Mouse (Mus musculus) MEL (cell line): ENCODE data around the gene Serping1. TPM values are rescaled to one million over a fixed set of nuclear protein-coding genes. Genes with fewer than 3 reads are reported as not detected.

Source experiments
- DNase-seq: peaks from one replicate; pipeline ENCODE4 v3.0.0; 2011; ENCODE audit warnings: low read depth, low spot score
- H3K27ac ChIP-seq: 2 replicates; pipeline ENCODE4 v1.5.1; 2012; ENCODE audit warnings: low read depth, mild to moderate bottlenecking, control low read depth, low read length, moderate library complexity; ENCODE audit not compliant: control insufficient read depth
- H3K27me3 ChIP-seq, 2 experiments: fragments of 150-350 bp in 1 of 2; sonication (generic) in 1 of 2; 2 replicates each; pipeline ENCODE4 v1.6.1; 2012; ENCODE audit warnings: low read length in 2 of 2, mild to moderate bottlenecking in 2 of 2, improper control_type of control experiment in 1 of 2, moderate library complexity in 1 of 2; ENCODE audit not compliant: insufficient read depth in 2 of 2, control insufficient read depth in 1 of 2
- H3K36me3 ChIP-seq, 2 experiments: 2 replicates each; pipeline ENCODE4 v1.6.1; 2012 to 2014; ENCODE audit warnings: low read length in 2 of 2, improper control_type of control experiment in 1 of 2, inconsistent platforms in 1 of 2, mild to moderate bottlenecking in 1 of 2; ENCODE audit not compliant: insufficient read depth in 2 of 2, control insufficient read depth in 1 of 2
- H3K4me1 ChIP-seq, 2 experiments: fragments of 150-350 bp in 1 of 2; sonication (generic) in 1 of 2; 2 replicates each; pipeline ENCODE4 v1.6.1; 2012; ENCODE audit warnings: low read length in 2 of 2, improper control_type of control experiment in 1 of 2, mild to moderate bottlenecking in 1 of 2; ENCODE audit not compliant: insufficient read depth in 2 of 2, control insufficient read depth in 1 of 2
- H3K4me3 ChIP-seq, 2 experiments: fragments of 150-350 bp in 1 of 2; sonication (generic) in 1 of 2; 2 replicates each; pipeline ENCODE4 v1.5.1; 2012; ENCODE audit warnings: low read depth in 2 of 2, low read length in 2 of 2, mild to moderate bottlenecking in 2 of 2, moderate library complexity in 2 of 2, control low read depth in 1 of 2, improper control_type of control experiment in 1 of 2; ENCODE audit not compliant: control insufficient read depth in 1 of 2, insufficient read depth in 1 of 2
- H3K79me2 ChIP-seq: 2 replicates; pipeline ENCODE4 v1.6.1; 2012; ENCODE audit warnings: mild to moderate bottlenecking, low read length, moderate library complexity; ENCODE audit not compliant: control insufficient read depth, poor library complexity, insufficient read depth
- H3K9ac ChIP-seq: 2 replicates; pipeline ENCODE4 v1.6.1; 2012; ENCODE audit warnings: low read depth, mild to moderate bottlenecking, control low read depth, low read length, moderate library complexity; ENCODE audit not compliant: control insufficient read depth, poor library complexity, severe bottlenecking
- H3K9me3 ChIP-seq: fragments of 150-350 bp; sonication (generic); replicated peaks from 2 replicates; pipeline ENCODE4 v1.6.1; 2012; ENCODE audit warnings: mild to moderate bottlenecking, low read length, improper control_type of control experiment, moderate library complexity; ENCODE audit not compliant: insufficient read depth
- BHLHE40 ChIP-seq: IDR thresholded peaks from 2 replicates; pipeline ENCODE4 v1.6.1; 2012; ENCODE audit warnings: low read depth, mild to moderate bottlenecking, inconsistent platforms, low read length, improper control_type of control experiment, borderline replicate concordance
- CHD1 ChIP-seq: IDR thresholded peaks from 2 replicates; pipeline ENCODE4 v1.6.1; 2012; ENCODE audit warnings: low read depth, mild to moderate bottlenecking, inconsistent platforms, low read length, improper control_type of control experiment
- CTCF ChIP-seq, 3 experiments: IDR thresholded peaks in 2 of 3; conservative IDR thresholded peaks in 1 of 3; 2 replicates each; pipeline ENCODE4 v1.5.1; 2011 to 2012; ENCODE audit warnings: low read length in 3 of 3, low read depth in 2 of 3, mild to moderate bottlenecking in 2 of 3, improper control_type of control experiment in 1 of 3, inconsistent platforms in 1 of 3, mixed read lengths in 1 of 3, moderate library complexity in 1 of 3; ENCODE audit not compliant: control insufficient read depth in 1 of 3, insufficient read depth in 1 of 3, poor library complexity in 1 of 3, severe bottlenecking in 1 of 3
- E2F4 ChIP-seq: IDR thresholded peaks from 2 replicates; pipeline ENCODE4 v1.6.1; 2011; ENCODE audit warnings: low read depth, low read length, improper control_type of control experiment, borderline replicate concordance
- ELF1 ChIP-seq: IDR thresholded peaks from 2 replicates; pipeline ENCODE4 v1.6.1; 2014; ENCODE audit warnings: low read depth, mild to moderate bottlenecking, inconsistent platforms, low read length, improper control_type of control experiment, moderate library complexity
- EP300 ChIP-seq, 2 experiments: IDR thresholded peaks; 2 replicates each; pipeline ENCODE4 v1.6.1; 2011; ENCODE audit warnings: improper control_type of control experiment in 2 of 2, low read length in 2 of 2, low read depth in 1 of 2, mild to moderate bottlenecking in 1 of 2
- GABPA ChIP-seq: IDR thresholded peaks from 2 replicates; pipeline ENCODE4 v1.6.1; 2012; ENCODE audit warnings: low read depth, mild to moderate bottlenecking, inconsistent platforms, low read length, improper control_type of control experiment, moderate library complexity
- GATA1 ChIP-seq: IDR thresholded peaks from 2 replicates; pipeline ENCODE4 v1.6.1; 2011; ENCODE audit warnings: low read depth, low read length, improper control_type of control experiment
- HCFC1 ChIP-seq: IDR thresholded peaks from 2 replicates; pipeline ENCODE4 v1.6.1; 2012; ENCODE audit warnings: low read depth, mild to moderate bottlenecking, inconsistent platforms, low read length, improper control_type of control experiment, moderate library complexity
- KAT2A ChIP-seq: conservative IDR thresholded peaks from 2 replicates; pipeline ENCODE4 v1.6.1; 2012; ENCODE audit warnings: low read depth, low read length, improper control_type of control experiment, inconsistent platforms
- MAX ChIP-seq: IDR thresholded peaks from 2 replicates; pipeline ENCODE4 v1.6.1; 2011; ENCODE audit warnings: low read length, improper control_type of control experiment
- MYC ChIP-seq: IDR thresholded peaks from 2 replicates; pipeline ENCODE4 v1.6.1; 2011; ENCODE audit warnings: low read depth, mild to moderate bottlenecking, low read length, improper control_type of control experiment, moderate library complexity
- POLR2A ChIP-seq, 2 experiments: IDR thresholded peaks; 2 replicates each; pipeline ENCODE4 v1.6.1; 2011 to 2012; ENCODE audit warnings: low read length in 2 of 2, mild to moderate bottlenecking in 2 of 2, control low read depth in 1 of 2, improper control_type of control experiment in 1 of 2, low read depth in 1 of 2, moderate library complexity in 1 of 2; ENCODE audit not compliant: control insufficient read depth in 1 of 2, insufficient read depth in 1 of 2, poor library complexity in 1 of 2
- RAD21 ChIP-seq: IDR thresholded peaks from 2 replicates; pipeline ENCODE4 v1.6.1; 2011; ENCODE audit warnings: mild to moderate bottlenecking, low read depth, low read length, improper control_type of control experiment
- RCOR1 ChIP-seq: IDR thresholded peaks from 2 replicates; pipeline ENCODE4 v1.6.1; 2012; ENCODE audit warnings: low read depth, mild to moderate bottlenecking, inconsistent platforms, low read length, improper control_type of control experiment
- TAL1 ChIP-seq: IDR thresholded peaks from 2 replicates; pipeline ENCODE4 v1.6.1; 2012; ENCODE audit warnings: mild to moderate bottlenecking, inconsistent platforms, low read length, moderate library complexity, mixed read lengths
- TBP ChIP-seq: IDR thresholded peaks from 2 replicates; pipeline ENCODE4 v1.8.0; 2011; ENCODE audit warnings: low read depth, low read length, improper control_type of control experiment
- USF1 ChIP-seq: IDR thresholded peaks from 2 replicates; pipeline ENCODE4 v1.6.1; 2014; ENCODE audit warnings: low read depth, mild to moderate bottlenecking, inconsistent platforms, low read length, improper control_type of control experiment, moderate library complexity
- ZMIZ1 ChIP-seq: IDR thresholded peaks from 2 replicates; pipeline ENCODE4 v1.6.1; 2012; ENCODE audit warnings: low read depth, mild to moderate bottlenecking, inconsistent platforms, low read length, improper control_type of control experiment, moderate library complexity
- ZNF384 ChIP-seq: IDR thresholded peaks from 2 replicates; pipeline ENCODE4 v1.6.1; 2012; ENCODE audit warnings: low read depth, mild to moderate bottlenecking, inconsistent platforms, low read length, improper control_type of control experiment
- polyA plus RNA-seq, 2 experiments: library from polyadenylated mRNA; stranded (reverse) in 1 of 2; unstranded in 1 of 2; fragments of >175 nt in 1 of 2; fragments of >200 nt in 1 of 2; gene quantifications; 2 replicates each; pipeline versions ENCODE4 v1.2.1 to v1.2.4; 2012; ENCODE audit warnings: low replicate concordance in 2 of 2, low read depth in 1 of 2; ENCODE audit not compliant: insufficient read length in 2 of 2, insufficient read depth in 1 of 2, missing spikeins in 1 of 2
- total RNA-seq: library from RNA; depleted of rRNA; stranded (reverse); fragments of 300-350 nt; gene quantifications from 2 replicates; pipeline ENCODE4 v1.2.3, GENCODE M21; 2012

The Serping1 gene
- total and polyA plus RNA-seq, 3 experiments = not detected

GRCm38 (mm10) chr2:84783840-84784566, 8.8 kb upstream of the Serping1 start:
- Histone ChIP-seq H3K36me3 (no peaks in the 10 kb centered on the region), H3K9ac (no peak overlapping the region), H3K4me3 (no peak overlapping the region), H3K27ac (no peak overlapping the region), H3K79me2 (no peaks in the 10 kb centered on the region), H3K9me3 (no peaks in the 10 kb centered on the region), H3K27me3 (peaks cover 2 to 10% of the 10 kb centered on the region in 2 experiments), H3K4me1 (no peaks in the 10 kb centered on the region)
- DNase-seq = no peak
- TF ChIP-seq ZNF384 (no peak), GABPA (no peak), HCFC1 (no peak), CHD1 (no peak), USF1 (no peak), E2F4 (no peak), RCOR1 (no peak), POLR2A (IDR thresholded peaks at IDR 0.05; ENCODE audit: control insufficient read depth in 1 of 2, insufficient read depth in 1 of 2, low read depth in 1 of 2, low read length in 2 of 2, poor library complexity in 1 of 2) (no peak), TAL1 (no peak), GATA1 (no peak), TBP (no peak), KAT2A (no peak)

DNA sequence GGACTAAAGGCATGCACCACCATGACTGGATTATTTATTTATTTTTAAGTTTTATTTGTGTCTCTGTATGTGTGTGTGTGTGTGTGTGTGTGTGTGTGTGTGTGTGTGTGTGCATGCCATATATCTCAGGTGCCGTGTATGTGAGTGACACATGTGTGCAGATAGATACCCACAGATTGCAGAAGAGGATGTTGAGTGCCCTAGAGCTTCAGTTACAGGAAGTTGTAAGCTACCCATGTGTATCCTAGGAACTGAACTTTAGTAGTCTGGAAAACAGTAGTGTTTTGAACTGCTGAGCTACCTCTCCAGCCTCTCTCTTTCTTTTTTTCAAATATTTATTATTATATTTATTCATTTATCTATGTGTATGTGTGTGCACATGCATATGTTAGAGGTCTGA, 8.1 kb upstream of the Serping1 start:
- Histone ChIP-seq H3K36me3 (no peaks in the 10 kb centered on the region), H3K27me3 (peaks cover 4 to 10% of the 10 kb centered on the region in 2 experiments), H3K79me2 (no peaks in the 10 kb centered on the region), H3K9me3 (no peaks in the 10 kb centered on the region), H3K4me3 (no peak overlapping the region), H3K27ac (no peak overlapping the region), H3K4me1 (no peaks in the 10 kb centered on the region), H3K9ac (no peak overlapping the region)
- DNase-seq = peak; percentile 21
- TF ChIP-seq BHLHE40 = no peak
- 0 out of 2 replicates have a peak, but pooled peaks have one; percentile 16 for TF ChIP-seq MYC

DNA sequence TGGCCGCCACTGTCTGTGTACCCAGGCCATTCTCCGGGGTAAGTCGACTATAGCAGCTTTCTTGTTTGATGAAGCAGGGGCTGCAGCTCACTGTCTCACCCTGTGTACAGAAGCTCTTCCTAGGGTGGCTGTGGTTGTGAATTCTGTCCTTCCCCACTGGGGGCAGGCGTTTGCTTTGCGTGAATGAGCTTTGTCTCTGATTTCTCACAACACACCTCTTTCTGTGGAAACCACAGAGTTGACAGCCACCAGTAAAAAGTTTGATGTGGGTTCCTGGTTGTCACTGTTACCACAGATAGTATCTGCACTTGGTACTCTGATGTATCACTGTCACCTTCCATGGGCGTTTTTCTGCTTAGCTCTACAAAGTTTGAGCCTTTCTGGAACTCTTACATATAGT, 4.0 kb upstream of the Serping1 start:
- peaks cover 19 to 21% of the 10 kb centered on the region in 2 experiments for H3K27me3 ChIP-seq
- no peak overlapping the region for H3K9ac ChIP-seq
- H3K4me1 ChIP-seq = no peaks in the 10 kb centered on the region
- no peaks in the 10 kb centered on the region for H3K36me3 ChIP-seq
- TF ChIP-seq ELF1 = no peak
- no peak for TF ChIP-seq TAL1
- TF ChIP-seq RAD21 = no peak
- TF ChIP-seq EP300 (IDR thresholded peaks at IDR 0.05; ENCODE audit: low read depth in 1 of 2, low read length in 2 of 2) = no peak
- no peak for TF ChIP-seq ZMIZ1
- no peak for TF ChIP-seq MAX
- TF ChIP-seq CTCF (IDR thresholded peaks at IDR 0.05 in 2 of 3, conservative IDR thresholded peaks at IDR 0.05 in 1 of 3; ENCODE audit: control insufficient read depth in 1 of 3, insufficient read depth in 1 of 3, low read depth in 2 of 3, low read length in 3 of 3, poor library complexity in 1 of 3, severe bottlenecking in 1 of 3) = peak in 2 of 3 experiments; percentile 4 to 28; a peak in 1 of 6 replicates
- H3K27ac ChIP-seq = no peak overlapping the region
- no peak overlapping the region for H3K4me3 ChIP-seq
- DNase-seq = peak; percentile 30
- H3K79me2 ChIP-seq = no peaks in the 10 kb centered on the region
- H3K9me3 ChIP-seq = no peaks in the 10 kb centered on the region
